Mouse (Mus musculus) MEL (cell line): Measurements from ENCODE around the gene Hpse2.

Experiments used
- ELF1 ChIP-seq: IDR thresholded peaks from 2 replicates; pipeline ENCODE4 v1.6.1; 2014; ENCODE audit warnings: low read depth, mild to moderate bottlenecking, inconsistent platforms, low read length, improper control_type of control experiment, moderate library complexity
- EP300 ChIP-seq, 2 experiments: IDR thresholded peaks; 2 replicates each; pipeline ENCODE4 v1.6.1; 2011; ENCODE audit warnings: improper control_type of control experiment in 2 of 2, low read length in 2 of 2, low read depth in 1 of 2, mild to moderate bottlenecking in 1 of 2
- HCFC1 ChIP-seq: IDR thresholded peaks from 2 replicates; pipeline ENCODE4 v1.6.1; 2012; ENCODE audit warnings: low read depth, mild to moderate bottlenecking, inconsistent platforms, low read length, improper control_type of control experiment, moderate library complexity
- KAT2A ChIP-seq: conservative IDR thresholded peaks from 2 replicates; pipeline ENCODE4 v1.6.1; 2012; ENCODE audit warnings: low read depth, low read length, improper control_type of control experiment, inconsistent platforms
- POLR2A ChIP-seq, 2 experiments: IDR thresholded peaks; 2 replicates each; pipeline ENCODE4 v1.6.1; 2011 to 2012; ENCODE audit warnings: low read length in 2 of 2, mild to moderate bottlenecking in 2 of 2, control low read depth in 1 of 2, improper control_type of control experiment in 1 of 2, low read depth in 1 of 2, moderate library complexity in 1 of 2; ENCODE audit not compliant: control insufficient read depth in 1 of 2, insufficient read depth in 1 of 2, poor library complexity in 1 of 2
- ZNF384 ChIP-seq: IDR thresholded peaks from 2 replicates; pipeline ENCODE4 v1.6.1; 2012; ENCODE audit warnings: low read depth, mild to moderate bottlenecking, inconsistent platforms, low read length, improper control_type of control experiment

DNA sequence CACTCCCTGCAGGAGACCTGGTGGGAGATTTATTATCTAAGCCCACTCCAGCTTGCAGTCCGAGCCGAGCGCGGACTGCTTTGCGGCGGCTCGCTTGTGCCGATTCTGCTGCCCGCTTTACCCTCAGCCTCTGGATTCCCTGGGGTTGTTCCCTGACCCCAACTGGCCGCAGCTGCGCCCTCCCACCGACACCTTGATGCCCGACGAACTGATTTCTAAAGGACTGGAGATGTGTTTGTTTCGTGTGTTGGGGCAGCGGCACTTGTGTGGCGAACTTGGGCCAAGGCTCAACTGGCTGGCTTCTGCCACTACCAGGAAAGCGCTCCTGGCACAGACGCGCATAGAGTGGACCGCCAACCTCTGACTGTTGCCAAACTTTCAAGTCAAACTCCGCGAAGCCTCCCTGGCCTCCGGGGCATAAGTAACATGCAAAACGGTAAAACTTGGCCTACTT, 3.1 kb downstream of the Hpse2 start:
- TF ChIP-seq EP300 (IDR thresholded peaks at IDR 0.05; ENCODE audit: low read depth in 1 of 2, low read length in 2 of 2), result no peak
- no peak for TF ChIP-seq KAT2A
- no peak for TF ChIP-seq HCFC1
- TF ChIP-seq ZNF384, result no peak
- TF ChIP-seq POLR2A (IDR thresholded peaks at IDR 0.05; ENCODE audit: control insufficient read depth in 1 of 2, insufficient read depth in 1 of 2, low read depth in 1 of 2, low read length in 2 of 2, poor library complexity in 1 of 2), result no peak
- no peak for TF ChIP-seq ELF1
